Mouse (Mus musculus) kidney, adult 2 months (tissue): ENCODE results near the gene Tln2. TPM values are rescaled to one million over a fixed set of nuclear protein-coding genes. Genes with fewer than 3 reads are reported as not detected.

Source experiments
- DNase-seq: peaks from one replicate; pipeline ENCODE4 v3.0.0; 2021
- H3K27ac ChIP-seq: fragments of 200-500 bp; 2 replicates; pipeline ENCODE4 v1.5.1; 2012; ENCODE audit warnings: low read depth, low read length, control low read depth, inconsistent platforms; ENCODE audit not compliant: insufficient read depth
- H3K27me3 ChIP-seq: fragments of 200-500 bp; replicated peaks from 2 replicates; pipeline ENCODE4 v1.6.1; 2012; ENCODE audit warnings: mild to moderate bottlenecking, moderate library complexity, low read length, inconsistent platforms; ENCODE audit not compliant: control insufficient read depth, insufficient read depth
- H3K36me3 ChIP-seq: fragments of 200-500 bp; 2 replicates; pipeline ENCODE4 v1.6.1; 2012; ENCODE audit warnings: mild to moderate bottlenecking, moderate library complexity, low read length, inconsistent platforms; ENCODE audit not compliant: control insufficient read depth, insufficient read depth
- H3K4me1 ChIP-seq: fragments of 200-500 bp; 2 replicates; pipeline ENCODE4 v1.6.1; 2011; ENCODE audit warnings: low read length; ENCODE audit not compliant: control insufficient read depth, insufficient read depth
- H3K4me3 ChIP-seq: fragments of 200-500 bp; 2 replicates; pipeline ENCODE4 v1.5.1; 2011; ENCODE audit warnings: mild to moderate bottlenecking, low read depth, low read length, control low read depth; ENCODE audit not compliant: insufficient read depth
- CTCF ChIP-seq: fragments of 200-500 bp; conservative IDR thresholded peaks from 2 replicates; pipeline ENCODE4 v1.5.1; 2011; ENCODE audit warnings: low read depth, mild to moderate bottlenecking, control low read depth, low read length, moderate library complexity, mixed read lengths; ENCODE audit not compliant: insufficient read depth, insufficient read length
- POLR2A ChIP-seq: fragments of 200-500 bp; IDR thresholded peaks from one replicate; pipeline ENCODE4 v1.6.1; 2011; ENCODE audit warnings: low read depth, low read length, control low read depth
- WGBS: fragments of 180-500 bp; shearing (Covaris S2); methylation state at CpG from one replicate; pipeline ENCODE4 v1.1.7; 2018; 5-methylcytosine and 5-hydroxymethylcytosine counted together
- polyA plus RNA-seq: library from polyadenylated mRNA; depleted of rRNA; stranded (reverse); fragments of >200 nt; gene quantifications from 2 replicates; pipeline ENCODE4 v1.2.3, GENCODE M21; 2012

Tln2 gene
- polyA plus RNA-seq, 1 experiment, result 113 TPM

DNA sequence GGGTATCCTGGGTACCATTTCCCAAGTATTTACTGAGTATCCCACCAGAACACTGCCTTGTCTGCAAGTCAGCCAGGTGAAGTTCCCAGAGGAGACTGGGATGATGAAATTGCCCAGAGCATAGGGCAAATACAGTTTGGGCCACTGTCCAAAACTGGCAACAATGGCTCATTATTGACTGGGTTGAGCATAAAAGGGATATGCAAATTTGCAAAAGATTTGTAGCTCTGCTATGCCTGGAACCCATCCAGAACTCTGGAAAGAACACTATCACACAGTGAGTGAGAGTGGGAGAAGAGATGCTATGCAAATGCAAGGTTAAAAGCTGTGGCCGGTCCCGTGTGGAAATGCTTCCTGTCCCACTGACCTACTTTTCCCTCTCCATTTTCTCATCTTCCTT, 63.1 kb downstream of the Tln2 start:
- H3K4me1 ChIP-seq, result no peaks in the 10 kb centered on the region
- no peak overlapping the region for H3K27ac ChIP-seq
- 35% methylated on average over 2 of the region's 2 CpGs for WGBS
- H3K4me3 ChIP-seq, result no peak overlapping the region
- no peak for TF ChIP-seq CTCF
- TF ChIP-seq POLR2A, result no peak
- peak; percentile 15 for DNase-seq
- no peaks in the 10 kb centered on the region for H3K36me3 ChIP-seq
- no peaks in the 10 kb centered on the region for H3K27me3 ChIP-seq

DNA sequence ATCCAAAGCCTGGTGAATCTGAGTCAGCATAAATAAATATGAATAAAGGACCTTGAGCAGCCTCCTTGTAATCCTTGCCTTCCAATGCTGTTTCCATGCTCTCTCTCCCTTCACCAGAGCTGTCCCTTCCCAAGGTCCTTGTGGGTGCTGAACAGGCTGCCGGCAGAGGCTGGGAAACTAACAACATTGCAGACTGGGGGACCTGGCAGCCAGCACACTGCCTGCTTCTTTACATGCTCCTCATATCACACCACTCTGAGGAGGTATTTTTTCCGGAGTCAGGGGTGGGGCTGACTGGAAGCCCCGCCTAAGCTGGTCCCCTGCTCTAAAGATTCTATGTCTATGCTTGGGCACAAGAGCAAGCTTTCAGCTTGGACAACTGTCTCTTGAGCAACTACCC, 64.2 kb downstream of the Tln2 start:
- DNase-seq, result no peak

DNA sequence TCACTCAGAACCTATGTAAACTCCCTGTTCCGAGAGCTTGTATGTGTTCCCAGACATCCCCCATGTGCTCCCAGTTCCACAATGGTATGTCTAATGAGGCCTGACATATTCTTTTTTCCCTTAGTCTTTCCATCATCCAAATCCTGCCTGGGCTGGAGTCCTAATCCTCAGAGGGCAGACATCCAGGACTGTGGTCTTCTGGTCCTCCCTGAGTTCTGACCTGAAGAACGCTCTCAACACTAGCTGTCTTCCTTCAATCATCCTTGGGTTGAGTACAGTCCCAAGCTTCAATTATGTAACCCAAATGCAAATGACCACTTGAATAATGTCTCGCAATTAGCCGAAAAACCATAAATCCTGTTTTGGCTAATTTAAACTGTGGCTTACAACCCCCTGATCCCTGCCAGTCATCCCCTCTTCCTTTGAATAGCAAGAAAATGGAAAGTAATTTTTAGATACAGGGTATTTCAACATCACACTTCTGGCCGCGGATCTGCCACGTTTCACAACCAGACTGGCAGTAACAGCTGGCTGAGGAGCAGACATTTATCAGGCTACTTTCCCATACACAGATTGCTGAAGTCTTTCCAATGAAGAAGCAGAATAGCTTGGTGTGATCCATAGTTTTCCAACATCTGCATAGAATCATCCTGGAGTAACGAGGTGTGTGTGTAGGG, 65.5 kb downstream of the Tln2 start:
- no peaks in the 10 kb centered on the region for H3K36me3 ChIP-seq
- 90% methylated on average over 8 of the region's 8 CpGs for WGBS
- H3K4me3 ChIP-seq, result no peak overlapping the region
- no peak for TF ChIP-seq CTCF
- no peak for TF ChIP-seq POLR2A
- DNase-seq, result no peak
- no peaks in the 10 kb centered on the region for H3K4me1 ChIP-seq
- no peaks in the 10 kb centered on the region for H3K27me3 ChIP-seq
- H3K27ac ChIP-seq, result no peak overlapping the region

More for the DNA sequence above, 64.2 kb downstream of the Tln2 start:
- no peaks in the 10 kb centered on the region for H3K27me3 ChIP-seq
- TF ChIP-seq CTCF (no peak), POLR2A (no peak)
- no peak overlapping the region for H3K27ac ChIP-seq
- WGBS, result 32% methylated on average over 3 of the region's 3 CpGs
- H3K4me1 ChIP-seq, result no peaks in the 10 kb centered on the region
- no peaks in the 10 kb centered on the region for H3K36me3 ChIP-seq
- H3K4me3 ChIP-seq, result no peak overlapping the region

DNA sequence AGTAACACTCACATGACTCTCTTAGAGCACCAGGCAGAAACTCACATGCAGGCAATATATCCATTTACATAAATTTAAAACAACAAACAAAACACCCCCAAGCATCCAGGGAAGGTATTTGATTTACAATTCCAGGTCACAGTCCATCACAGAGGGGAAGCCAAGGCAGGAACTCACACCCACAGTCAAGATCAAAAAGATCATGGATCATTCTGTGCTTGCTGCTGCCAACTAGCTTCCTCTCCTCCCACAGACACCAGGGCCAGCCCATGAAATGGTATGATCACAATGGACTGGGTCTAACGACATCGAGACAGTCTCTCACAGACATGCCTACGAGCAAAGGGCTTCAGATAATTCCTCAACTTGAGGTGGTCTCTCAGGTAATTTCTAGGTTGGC, 70.1 kb downstream of the Tln2 start:
- H3K27ac ChIP-seq, result no peak overlapping the region
- TF ChIP-seq POLR2A (no peak), CTCF (no peak)
- no peak overlapping the region for H3K4me3 ChIP-seq
- no peaks in the 10 kb centered on the region for H3K36me3 ChIP-seq
- DNase-seq, result peak; percentile 50
- 36% methylated on average over 3 of the region's 3 CpGs for whole genome bisulfite sequencing
- H3K4me1 ChIP-seq, result no peaks in the 10 kb centered on the region
- H3K27me3 ChIP-seq, result no peaks in the 10 kb centered on the region

GRCm38 (mm10) chr9:67486621-67487020, 72.9 kb downstream of the Tln2 start:
- no peak overlapping the region for H3K4me3 ChIP-seq
- 85% methylated on average over 5 of the region's 5 CpGs for WGBS
- no peak overlapping the region for H3K27ac ChIP-seq
- H3K27me3 ChIP-seq, result no peaks in the 10 kb centered on the region
- H3K4me1 ChIP-seq, result no peaks in the 10 kb centered on the region
- TF ChIP-seq POLR2A (no peak), CTCF (no peak)
- no peaks in the 10 kb centered on the region for H3K36me3 ChIP-seq
- DNase-seq, result no peak

- 76% methylated on average over 15 of the region's 15 CpGs for WGBS
- H3K27ac ChIP-seq, result no peak overlapping the region
- no peaks in the 10 kb centered on the region for H3K36me3 ChIP-seq
- no peaks in the 10 kb centered on the region for H3K27me3 ChIP-seq
- no peaks in the 10 kb centered on the region for H3K4me1 ChIP-seq
- no peak overlapping the region for H3K4me3 ChIP-seq
- no peak for TF ChIP-seq CTCF
- no peak for TF ChIP-seq POLR2A
- peak; percentile 70 for DNase-seq
Observed at GRCm38 (mm10) chr9:67485169-67486072, 74.1 kb downstream of the Tln2 start.

- no peaks in the 10 kb centered on the region for H3K36me3 ChIP-seq
- H3K4me3 ChIP-seq, result no peak overlapping the region
- no peaks in the 10 kb centered on the region for H3K27me3 ChIP-seq
- TF ChIP-seq CTCF, result no peak
- TF ChIP-seq POLR2A, result no peak
- DNase-seq, result no peak
- no peaks in the 10 kb centered on the region; the same call in 1 of the 2 replicates for H3K4me1 ChIP-seq
- WGBS, result 97% methylated on average over 1 of the region's 1 CpGs
- no peak overlapping the region for H3K27ac ChIP-seq
Observed at GRCm38 (mm10) chr9:67482277-67482676, 77.2 kb downstream of the Tln2 start.
